Mouse (Mus musculus) myocyte (in vitro differentiated cells): ENCODE results near the gene Itpr3. TPM values are rescaled to one million over a fixed set of nuclear protein-coding genes. Genes with fewer than 3 reads are reported as not detected.
A peak's percentile ranks its signal among the peaks of the same experiment; 100 is the strongest.

Experiments
- H3K27me3 ChIP-seq: one replicate; pipeline ENCODE4 v1.6.1; 2011; ENCODE audit not compliant: control insufficient read depth, insufficient read depth, insufficient read length
- H3K36me3 ChIP-seq: one replicate; pipeline ENCODE4 v1.6.1; 2011; ENCODE audit not compliant: control insufficient read depth, insufficient read depth
- H3K4me2 ChIP-seq: one replicate; pipeline ENCODE4 v1.6.1; 2011; ENCODE audit warnings: low read depth, control low read depth
- H3K4me3 ChIP-seq: one replicate; pipeline ENCODE4 v1.5.1; 2011; ENCODE audit warnings: mild to moderate bottlenecking, control low read depth, moderate library complexity
- H3K79me2 ChIP-seq: one replicate; pipeline ENCODE4 v1.6.1; 2011; ENCODE audit not compliant: control insufficient read depth, insufficient read depth
- H3ac ChIP-seq: one replicate; pipeline ENCODE4 v1.6.1; 2011; ENCODE audit not compliant: control insufficient read depth, insufficient read length
- CEBPB ChIP-seq: IDR thresholded peaks from 2 replicates; pipeline ENCODE4 v1.6.1; 2011; ENCODE audit warnings: mild to moderate bottlenecking, moderate library complexity; ENCODE audit not compliant: poor library complexity, insufficient read depth, severe bottlenecking
- E2F4 ChIP-seq: IDR thresholded peaks from one replicate; pipeline ENCODE4 v1.6.1; 2011; ENCODE audit warnings: mild to moderate bottlenecking, control low read depth, moderate library complexity; ENCODE audit not compliant: insufficient read depth
- MAX ChIP-seq: IDR thresholded peaks from one replicate; pipeline ENCODE4 v1.6.1; 2011; ENCODE audit warnings: low read depth, mild to moderate bottlenecking, control low read depth
- MYOD1 ChIP-seq, 3 experiments: IDR thresholded peaks; one replicate each; pipeline ENCODE4 v1.6.1; 2011; ENCODE audit warnings: control low read depth in 2 of 3, low read depth in 2 of 3, mild to moderate bottlenecking in 2 of 3, moderate library complexity in 1 of 3; ENCODE audit not compliant: insufficient read length in 2 of 3, control insufficient read depth in 1 of 3
- MYOG ChIP-seq, 3 experiments: IDR thresholded peaks; one replicate each; pipeline ENCODE4 v1.6.1; 2011; ENCODE audit warnings: control low read depth in 2 of 3, low read depth in 2 of 3, mild to moderate bottlenecking in 2 of 3; ENCODE audit not compliant: insufficient read length in 2 of 3, control insufficient read depth in 1 of 3, insufficient read depth in 1 of 3
- POLR2A ChIP-seq: IDR thresholded peaks from one replicate; pipeline ENCODE4 v1.6.1; 2011; ENCODE audit warnings: low read depth, mild to moderate bottlenecking, control low read depth, moderate library complexity; ENCODE audit not compliant: insufficient read length
- POLR2AphosphoS2 ChIP-seq: IDR thresholded peaks from one replicate; pipeline ENCODE4 v1.6.1; 2011; ENCODE audit warnings: low read depth, control low read depth; ENCODE audit not compliant: insufficient read length
- REST ChIP-seq: IDR thresholded peaks from one replicate; pipeline ENCODE4 v1.6.1; 2011; ENCODE audit warnings: mild to moderate bottlenecking, control low read depth, moderate library complexity; ENCODE audit not compliant: insufficient read depth, insufficient read length
- SRF ChIP-seq: IDR thresholded peaks from one replicate; pipeline ENCODE4 v1.6.1; 2011; ENCODE audit warnings: low read depth; ENCODE audit not compliant: control insufficient read depth, insufficient read length
- TCF12 ChIP-seq: IDR thresholded peaks from one replicate; pipeline ENCODE4 v1.6.1; 2011; ENCODE audit warnings: mild to moderate bottlenecking, control low read depth; ENCODE audit not compliant: poor library complexity, insufficient read depth, severe bottlenecking
- TCF3 ChIP-seq: IDR thresholded peaks from one replicate; pipeline ENCODE4 v1.6.1; 2011; ENCODE audit warnings: low read depth, control low read depth; ENCODE audit not compliant: insufficient read length
- USF1 ChIP-seq: IDR thresholded peaks from one replicate; pipeline ENCODE4 v1.6.1; 2011; ENCODE audit warnings: low read depth, mild to moderate bottlenecking, control low read depth, moderate library complexity
- polyA plus RNA-seq: library from polyadenylated mRNA; unstranded; fragments of >200 nt; fragmentation: generic; extraction: Trizol; gene quantifications from one replicate; pipeline ENCODE4 v1.2.1, GENCODE M21; 2012; ENCODE audit warnings: missing spikeins

Itpr3 gene
- polyA plus RNA-seq, 1 experiment = 22.2 TPM

DNA sequence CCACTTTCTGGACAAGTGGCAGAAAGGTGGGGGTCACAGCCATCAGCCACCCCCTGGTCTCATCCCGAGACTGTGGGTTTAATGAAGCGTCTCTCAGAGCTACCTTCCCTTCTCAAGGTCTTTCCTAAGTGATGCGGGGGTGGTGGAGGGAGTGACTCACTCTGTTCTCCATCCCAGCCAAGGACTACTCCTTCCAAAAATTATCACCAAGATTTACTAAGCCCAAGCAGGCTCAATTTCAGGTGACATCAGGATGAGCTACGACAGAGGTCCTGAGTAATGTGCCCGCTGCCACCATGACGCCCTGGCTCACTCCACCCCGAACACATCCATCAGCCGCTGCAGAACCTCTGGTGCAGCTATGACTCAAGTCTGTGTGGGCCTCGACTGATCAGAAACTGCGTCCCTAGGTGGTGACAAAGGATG is 74.1 kb downstream of the Itpr3 start:
- peak overlapping the region; percentile 65 for H3K4me2 ChIP-seq
- no peak overlapping the region for H3K4me3 ChIP-seq
- TF ChIP-seq SRF (no peak), TCF3 (no peak), POLR2AphosphoS2 (no peak), CEBPB (no peak), E2F4 (no peak), TCF12 (no peak), MAX (no peak), MYOG (IDR thresholded peaks at IDR 0.05; ENCODE audit: control insufficient read depth in 1 of 3, insufficient read depth in 1 of 3, insufficient read length in 2 of 3, low read depth in 2 of 3) (no peak), REST (no peak), MYOD1 (IDR thresholded peaks at IDR 0.05; ENCODE audit: control insufficient read depth in 1 of 3, insufficient read length in 2 of 3, low read depth in 2 of 3) (no peak), USF1 (no peak), POLR2A (no peak)

DNA sequence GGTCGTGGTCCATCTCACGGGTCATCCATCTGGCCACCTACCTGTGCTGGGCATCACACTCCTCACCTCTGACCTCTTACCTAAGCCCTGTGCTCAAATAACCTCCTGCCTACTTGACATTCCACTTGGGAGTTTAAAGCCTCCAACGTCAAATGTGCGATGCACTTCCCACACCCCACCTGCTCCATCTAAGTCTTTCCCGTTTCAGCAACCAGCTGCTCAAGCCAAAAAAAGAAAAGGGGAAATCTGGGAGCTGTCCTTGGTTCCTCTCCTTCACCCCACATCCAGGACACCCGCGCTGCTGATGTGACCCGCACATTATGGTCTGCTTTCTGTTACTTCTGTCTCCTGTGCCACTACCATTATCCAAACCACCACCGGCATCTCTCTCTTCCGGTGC is 75.1 kb downstream of the Itpr3 start:
- H3K36me3 ChIP-seq = peaks cover 3% of the 10 kb centered on the region
- no peak for TF ChIP-seq POLR2AphosphoS2
- no peak for TF ChIP-seq SRF
- no peak for TF ChIP-seq POLR2A
- TF ChIP-seq MYOG (IDR thresholded peaks at IDR 0.05; ENCODE audit: control insufficient read depth in 1 of 3, insufficient read depth in 1 of 3, insufficient read length in 2 of 3, low read depth in 2 of 3) = peak in 2 of 3 experiments; percentile 28 to 60
- no peak for TF ChIP-seq E2F4
- TF ChIP-seq TCF12 = no peak
- TF ChIP-seq MYOD1 (IDR thresholded peaks at IDR 0.05; ENCODE audit: control insufficient read depth in 1 of 3, insufficient read length in 2 of 3, low read depth in 2 of 3) = peak in 1 of 3 experiments; percentile 48
- H3K79me2 ChIP-seq = peaks cover 50% of the 10 kb centered on the region
- H3K4me3 ChIP-seq = no peak overlapping the region
- H3K27me3 ChIP-seq = no peaks in the 10 kb centered on the region
- no peak overlapping the region for H3ac ChIP-seq
- peak overlapping the region; percentile 94 for H3K4me2 ChIP-seq

More for the DNA sequence above, 74.1 kb downstream of the Itpr3 start:
- no peak overlapping the region for H3ac ChIP-seq
- H3K79me2 ChIP-seq = peaks cover 50% of the 10 kb centered on the region
- H3K27me3 ChIP-seq = no peaks in the 10 kb centered on the region
- H3K36me3 ChIP-seq = peaks cover 3% of the 10 kb centered on the region

DNA sequence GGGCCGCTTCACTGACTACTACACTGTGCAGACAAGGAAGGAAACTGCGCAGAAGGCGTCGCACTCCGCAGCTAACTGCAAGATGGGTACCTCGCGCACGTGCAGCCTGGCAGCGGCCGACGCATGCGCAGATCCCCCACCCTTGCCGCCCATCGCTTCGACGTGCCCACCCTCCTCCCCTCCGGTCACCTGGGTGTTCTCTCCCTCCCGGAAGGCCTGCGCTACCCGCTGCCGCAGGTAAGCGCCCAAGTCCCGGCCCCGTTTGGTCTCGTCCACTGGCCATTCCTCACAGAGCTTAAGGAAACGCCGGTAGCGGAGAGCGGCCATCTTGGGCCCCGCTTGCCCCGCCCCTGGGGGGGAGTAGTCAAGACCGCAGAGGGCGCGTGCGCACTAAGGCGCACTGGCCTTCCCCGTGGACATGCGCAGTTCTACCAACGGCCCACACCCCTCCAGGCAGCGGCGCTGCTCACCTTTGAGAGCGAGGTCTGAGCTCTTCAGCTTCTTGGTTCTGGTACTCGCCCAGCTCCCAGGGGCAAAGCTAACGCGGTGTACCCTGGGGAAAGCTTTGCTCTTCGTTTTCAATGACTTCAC is 76.5 kb downstream of the Itpr3 start, which contains the start of gene Uqcc2:
Uqcc2 (minus strand) TSS at position 366 of the 591 bp plus-strand sequence.
- Histone ChIP-seq H3K27me3 (no peaks in the 10 kb centered on the region), H3K4me3 (peak within 1 kb of the TSS; percentile 51), H3ac (peak within 1 kb of the TSS; percentile 14), H3K4me2 (peak within 1 kb of the TSS; percentile 94), H3K79me2 (peaks cover 41% of the 10 kb centered on the region), H3K36me3 (peaks cover 3% of the 10 kb centered on the region)
- TF ChIP-seq MYOD1 (IDR thresholded peaks at IDR 0.05; ENCODE audit: control insufficient read depth in 1 of 3, insufficient read length in 2 of 3, low read depth in 2 of 3) (peak in 1 of 3 experiments; percentile 46), MAX (peak; percentile 59), POLR2A (peak; percentile 48), POLR2AphosphoS2 (peak; percentile 14), REST (no peak), USF1 (no peak)

DNA sequence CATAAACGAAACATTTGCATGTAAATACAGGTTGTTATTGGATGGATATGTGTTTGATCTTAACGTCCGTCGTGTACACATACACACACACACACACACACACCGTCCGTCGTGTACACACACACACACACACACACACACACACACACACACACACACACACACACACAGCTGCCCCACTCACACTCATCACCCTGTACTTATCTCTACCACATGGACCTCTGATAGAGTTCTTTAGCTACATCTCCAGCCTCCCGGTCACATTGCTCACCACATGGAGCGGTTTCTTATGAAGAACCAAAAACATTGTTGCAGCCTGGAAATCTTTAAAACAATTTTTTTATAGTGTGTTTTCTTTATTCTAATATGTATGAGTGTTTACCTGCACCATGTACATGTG is 77.1 kb downstream of the Itpr3 start:
- H3K79me2 ChIP-seq = peaks cover 36% of the 10 kb centered on the region
- peaks cover 3% of the 10 kb centered on the region for H3K36me3 ChIP-seq
- no peaks in the 10 kb centered on the region for H3K27me3 ChIP-seq
- peak overlapping the region; percentile 73 for H3K4me2 ChIP-seq
- H3K4me3 ChIP-seq = peak overlapping the region; percentile 51
- peak overlapping the region; percentile 14 for H3ac ChIP-seq
- no peak for TF ChIP-seq CEBPB
- no peak for TF ChIP-seq REST
- no peak for TF ChIP-seq E2F4
- no peak for TF ChIP-seq MYOD1 (IDR thresholded peaks at IDR 0.05; ENCODE audit: control insufficient read depth in 1 of 3, insufficient read length in 2 of 3, low read depth in 2 of 3)

DNA sequence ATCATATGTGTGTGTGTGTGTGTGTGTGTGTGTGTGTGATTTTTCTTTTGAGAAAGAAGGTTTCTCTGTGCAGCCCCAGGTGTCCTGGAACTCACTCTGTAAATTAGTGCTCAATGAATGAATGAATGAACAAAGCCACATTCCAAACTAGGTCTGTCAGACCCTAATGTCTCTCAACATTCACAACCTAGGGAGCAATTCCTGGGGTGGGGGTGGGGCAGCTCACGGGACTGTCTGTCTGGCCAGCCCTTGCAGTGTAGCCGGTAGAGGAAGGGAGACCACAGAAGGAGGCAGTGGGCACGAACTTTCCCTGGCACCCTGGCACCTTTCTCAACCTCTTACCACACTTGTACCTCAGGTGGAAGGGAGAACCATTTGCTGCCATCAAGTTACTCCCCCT is 77.6 kb downstream of the Itpr3 start:
- Histone ChIP-seq H3K36me3 (peaks cover 3% of the 10 kb centered on the region), H3K4me2 (no peak overlapping the region), H3K79me2 (peaks cover 31% of the 10 kb centered on the region), H3K27me3 (no peaks in the 10 kb centered on the region), H3ac (no peak overlapping the region), H3K4me3 (no peak overlapping the region)
- no peak for TF ChIP-seq CEBPB
- no peak for TF ChIP-seq TCF3
- TF ChIP-seq POLR2AphosphoS2 = no peak
- no peak for TF ChIP-seq MAX
- no peak for TF ChIP-seq E2F4
- no peak for TF ChIP-seq REST
- TF ChIP-seq USF1 = no peak
- TF ChIP-seq POLR2A = no peak
